Mouse (Mus musculus): ENCODE results near the gene Zfr2.

Zfr2 gene

GRCm38 (mm10) chr10:81249442-81249841 lies 16.5 kb downstream of the Zfr2 start:
- no peak for DNase-seq (ENCODE audit: low spot score)

GRCm38 (mm10) chr10:81252424-81253419 lies 19.8 kb downstream of the Zfr2 start, which contains the start of gene Matk:
TSS of gene Matk (plus strand) at chr10:81252935.
- DNase-seq (ENCODE audit: low spot score) = peak; percentile 87

GRCm38 (mm10) chr10:81254886-81255285 lies 21.9 kb downstream of the Zfr2 start:
- no peak for DNase-seq (ENCODE audit: low spot score)

GRCm38 (mm10) chr10:81257158-81258039 lies 24.4 kb downstream of the Zfr2 start:
- DNase-seq (ENCODE audit: low spot score) = no peak

- no peak for DNase-seq (ENCODE audit: low spot score)
These were observed 26.4 kb downstream of the Zfr2 start for GRCm38 (mm10) chr10:81259225-81259884.

GRCm38 (mm10) chr10:81261025-81261424 lies 28.1 kb downstream of the Zfr2 start:
- DNase-seq (ENCODE audit: low spot score) = no peak

- DNase-seq (ENCODE audit: low spot score) = no peak
These were observed 32.6 kb downstream of the Zfr2 start for GRCm38 (mm10) chr10:81265540-81265939.

- peak; percentile 96 for DNase-seq (ENCODE audit: low spot score)
These were observed 33.5 kb downstream of the Zfr2 start, which contains the start of the genes Mrpl54 and Apba3 for GRCm38 (mm10) chr10:81266211-81267105. TSS of gene Mrpl54 (minus strand) at chr10:81266934. TSS of gene Apba3 (plus strand) at chr10:81266960.

GRCm38 (mm10) chr10:81268056-81268455 lies 35.1 kb downstream of the Zfr2 start:
- DNase-seq (ENCODE audit: low spot score) = peak; percentile 90

- no peak for DNase-seq (ENCODE audit: low spot score)
These were observed 35.9 kb downstream of the Zfr2 start for GRCm38 (mm10) chr10:81268643-81269412.

- DNase-seq (ENCODE audit: low spot score) = no peak
These were observed 39.4 kb downstream of the Zfr2 start for GRCm38 (mm10) chr10:81272356-81272755.

GRCm38 (mm10) chr10:81273842-81274241 lies 40.9 kb downstream of the Zfr2 start:
- no peak for DNase-seq (ENCODE audit: low spot score)

- no peak for DNase-seq (ENCODE audit: low spot score)
These were observed 44.7 kb downstream of the Zfr2 start for GRCm38 (mm10) chr10:81277676-81278075.

- DNase-seq (ENCODE audit: low spot score) = no peak
These were observed 46.5 kb downstream of the Zfr2 start for GRCm38 (mm10) chr10:81279496-81279895.

GRCm38 (mm10) chr10:81284189-81284588 lies 51.2 kb downstream of the Zfr2 start:
- no peak for DNase-seq (ENCODE audit: low spot score)

GRCm38 (mm10) chr10:81284719-81285118 lies 51.8 kb downstream of the Zfr2 start:
- DNase-seq (ENCODE audit: low spot score) = no peak

- peak; percentile 80 for DNase-seq (ENCODE audit: low spot score)
These were observed 52.9 kb downstream of the Zfr2 start for GRCm38 (mm10) chr10:81285694-81286450.

- no peak for DNase-seq (ENCODE audit: low spot score)
These were observed 53.6 kb downstream of the Zfr2 start for GRCm38 (mm10) chr10:81286586-81286985.

GRCm38 (mm10) chr10:81287513-81288157 lies 54.7 kb downstream of the Zfr2 start:
- DNase-seq (ENCODE audit: low spot score) = no peak

Measured in layer of hippocampus, adult 11-12 months (tissue).